Mouse (Mus musculus) intestine, embryonic 15.5 days (tissue): ENCODE results near the gene Clec2i. TPM values are rescaled to one million over a fixed set of nuclear protein-coding genes. Genes with fewer than 3 reads are reported as not detected.

ENCODE experiments used
- ATAC-seq: fragments of 200-750 bp; cut with Nextera tagmentation; 2 replicates; pipeline ENCODE4 v1.8.0; 2017; ENCODE audit warnings: moderate TSS enrichment, moderate library complexity
- H3K27ac ChIP-seq: fragments of 300-500 bp; sonication (generic); 2 replicates; pipeline ENCODE4 v1.5.1; 2015; ENCODE audit warnings: mild to moderate bottlenecking, inconsistent platforms
- H3K27me3 ChIP-seq: fragments of 300-500 bp; sonication (generic); replicated peaks from 2 replicates; pipeline ENCODE4 v1.6.1; 2015; ENCODE audit warnings: inconsistent platforms
- H3K36me3 ChIP-seq: fragments of 300-500 bp; sonication (generic); 2 replicates; pipeline ENCODE4 v1.6.1; 2015; ENCODE audit warnings: inconsistent platforms
- H3K4me1 ChIP-seq: fragments of 300-500 bp; sonication (generic); replicated peaks from 2 replicates; pipeline ENCODE4 v1.6.1; 2015; ENCODE audit warnings: inconsistent platforms
- H3K4me2 ChIP-seq: fragments of 300-500 bp; sonication (generic); replicated peaks from 2 replicates; pipeline ENCODE4 v1.6.1; 2015; ENCODE audit warnings: mild to moderate bottlenecking, inconsistent platforms
- H3K4me3 ChIP-seq: fragments of 300-500 bp; sonication (generic); replicated peaks from 2 replicates; pipeline ENCODE4 v1.5.1; 2015; ENCODE audit warnings: inconsistent platforms
- H3K9ac ChIP-seq: fragments of 300-500 bp; sonication (generic); 2 replicates; pipeline ENCODE4 v1.6.1; 2015; ENCODE audit warnings: inconsistent platforms
- H3K9me3 ChIP-seq: fragments of 300-500 bp; sonication (generic); 2 replicates; pipeline ENCODE4 v1.6.1; 2016; ENCODE audit warnings: inconsistent platforms
- WGBS: fragments of 180-500 bp; shearing (Covaris S2); methylation state at CpG from one replicate; pipeline ENCODE4 v1.1.7; 2015; 5-methylcytosine and 5-hydroxymethylcytosine counted together
- polyA plus RNA-seq: library from polyadenylated mRNA; unstranded; fragments of >200 nt; fragmentation: Nextera tagmentation; extraction: Ambion mirVana; gene quantifications from 2 replicates; pipeline ENCODE4 v1.2.1, GENCODE M21; 2015

Gene Clec2i
- polyA plus RNA-seq, 1 experiment from 2014 or later, result 0.21 TPM

GRCm38 (mm10) chr6:128845319-128845979 lies 41.9 kb upstream of the Clec2i start:
- no peak overlapping the region for H3K4me3 ChIP-seq
- H3K27ac ChIP-seq, result no peak overlapping the region
- no peaks in the 10 kb centered on the region for H3K36me3 ChIP-seq
- WGBS, result 45% methylated on average over 7 of the region's 7 CpGs
- no peak for ATAC-seq
- H3K27me3 ChIP-seq, result no peaks in the 10 kb centered on the region
- peaks cover 12% of the 10 kb centered on the region; the same call in 1 of the 2 replicates for H3K4me1 ChIP-seq
- H3K4me2 ChIP-seq, result no peak overlapping the region; the same call in 1 of the 2 replicates
- H3K9me3 ChIP-seq, result no peaks in the 10 kb centered on the region
- no peak overlapping the region for H3K9ac ChIP-seq

- WGBS, result 63% methylated on average over 9 of the region's 9 CpGs
These were observed 41.3 kb upstream of the Clec2i start for GRCm38 (mm10) chr6:128845998-128846542.

GRCm38 (mm10) chr6:128847401-128847800 lies 40.0 kb upstream of the Clec2i start:
- Histone ChIP-seq H3K27ac (no peak overlapping the region), H3K4me2 (no peak overlapping the region), H3K27me3 (no peaks in the 10 kb centered on the region), H3K9ac (no peak overlapping the region), H3K9me3 (no peaks in the 10 kb centered on the region), H3K4me1 (peaks cover 9% of the 10 kb centered on the region; the same call in 1 of the 2 replicates), H3K4me3 (no peak overlapping the region), H3K36me3 (no peaks in the 10 kb centered on the region)
- ATAC-seq, result no peak
- WGBS, result 94% methylated on average over 4 of the region's 4 CpGs

More at GRCm38 (mm10) chr6:128845998-128846542, 41.3 kb upstream of the Clec2i start:
- no peaks in the 10 kb centered on the region for H3K36me3 ChIP-seq
- H3K27ac ChIP-seq, result no peak overlapping the region
- H3K9me3 ChIP-seq, result no peaks in the 10 kb centered on the region
- ATAC-seq, result no peak
- H3K4me1 ChIP-seq, result peaks cover 14% of the 10 kb centered on the region; the same call in 1 of the 2 replicates
- no peak overlapping the region for H3K9ac ChIP-seq
- no peak overlapping the region for H3K4me2 ChIP-seq
- H3K27me3 ChIP-seq, result no peaks in the 10 kb centered on the region
- no peak overlapping the region for H3K4me3 ChIP-seq

- WGBS, result 54% methylated on average over 2 of the region's 2 CpGs
These were observed 37.5 kb upstream of the Clec2i start for GRCm38 (mm10) chr6:128849902-128850301.

GRCm38 (mm10) chr6:128850671-128851070 lies 36.7 kb upstream of the Clec2i start:
- Histone ChIP-seq H3K27me3 (no peaks in the 10 kb centered on the region), H3K36me3 (no peaks in the 10 kb centered on the region), H3K4me3 (no peak overlapping the region), H3K9me3 (no peaks in the 10 kb centered on the region), H3K4me2 (no peak overlapping the region), H3K27ac (no peak overlapping the region), H3K9ac (no peak overlapping the region), H3K4me1 (0 out of 2 replicates have a peak, but pooled peaks cover 2% of the 10 kb centered on the region)
- whole genome bisulfite sequencing, result 40% methylated on average over 2 of the region's 2 CpGs
- ATAC-seq, result no peak

More at GRCm38 (mm10) chr6:128849902-128850301, 37.5 kb upstream of the Clec2i start:
- Histone ChIP-seq H3K27ac (no peak overlapping the region), H3K4me2 (no peak overlapping the region), H3K9ac (no peak overlapping the region), H3K27me3 (no peaks in the 10 kb centered on the region), H3K4me1 (0 out of 2 replicates have a peak, but pooled peaks cover 4% of the 10 kb centered on the region), H3K4me3 (no peak overlapping the region), H3K9me3 (no peaks in the 10 kb centered on the region), H3K36me3 (no peaks in the 10 kb centered on the region)
- no peak for ATAC-seq

- H3K4me3 ChIP-seq, result no peak overlapping the region
- H3K27ac ChIP-seq, result no peak overlapping the region
- H3K4me1 ChIP-seq, result 0 out of 2 replicates have a peak, but pooled peaks cover 2% of the 10 kb centered on the region
- ATAC-seq, result no peak
- no peak overlapping the region for H3K9ac ChIP-seq
- H3K4me2 ChIP-seq, result no peak overlapping the region
- no peaks in the 10 kb centered on the region for H3K9me3 ChIP-seq
- 80% methylated on average over 2 of the region's 2 CpGs for WGBS
- no peaks in the 10 kb centered on the region for H3K36me3 ChIP-seq
- H3K27me3 ChIP-seq, result no peaks in the 10 kb centered on the region
These were observed 36.2 kb upstream of the Clec2i start for GRCm38 (mm10) chr6:128851151-128851550.

GRCm38 (mm10) chr6:128852766-128853165 lies 34.6 kb upstream of the Clec2i start:
- Histone ChIP-seq H3K27ac (no peak overlapping the region), H3K9me3 (no peaks in the 10 kb centered on the region), H3K9ac (no peak overlapping the region), H3K4me2 (no peak overlapping the region), H3K4me1 (0 out of 2 replicates have a peak, but pooled peaks cover 2% of the 10 kb centered on the region), H3K4me3 (no peak overlapping the region), H3K36me3 (no peaks in the 10 kb centered on the region), H3K27me3 (no peaks in the 10 kb centered on the region)
- ATAC-seq, result no peak
- 77% methylated on average over 3 of the region's 3 CpGs for WGBS

- Histone ChIP-seq H3K4me3 (no peak overlapping the region), H3K27me3 (no peaks in the 10 kb centered on the region), H3K27ac (0 out of 2 replicates have a peak overlapping the region, but pooled peaks have one; percentile 14), H3K36me3 (no peaks in the 10 kb centered on the region), H3K9me3 (no peaks in the 10 kb centered on the region), H3K4me2 (no peak overlapping the region), H3K4me1 (0 out of 2 replicates have a peak, but pooled peaks cover 2% of the 10 kb centered on the region), H3K9ac (no peak overlapping the region)
- WGBS, result 48% methylated on average over 12 of the region's 12 CpGs
- peak; percentile 58 for ATAC-seq
These were observed 33.2 kb upstream of the Clec2i start for GRCm38 (mm10) chr6:128854024-128854820.

GRCm38 (mm10) chr6:128854895-128855294 lies 32.5 kb upstream of the Clec2i start:
- Histone ChIP-seq H3K4me2 (no peak overlapping the region), H3K27me3 (no peaks in the 10 kb centered on the region), H3K36me3 (no peaks in the 10 kb centered on the region), H3K4me3 (no peak overlapping the region), H3K4me1 (0 out of 2 replicates have a peak, but pooled peaks cover 2% of the 10 kb centered on the region), H3K9ac (no peak overlapping the region), H3K9me3 (no peaks in the 10 kb centered on the region), H3K27ac (no peak overlapping the region)
- 81% methylated on average over 3 of the region's 3 CpGs for whole genome bisulfite sequencing
- ATAC-seq, result peak; percentile 50

- ATAC-seq, result peak; percentile 44; the same call in 1 of the 2 replicates
- no peaks in the 10 kb centered on the region for H3K36me3 ChIP-seq
- H3K4me3 ChIP-seq, result no peak overlapping the region
- H3K27ac ChIP-seq, result no peak overlapping the region
- 0 out of 2 replicates have a peak, but pooled peaks cover 2% of the 10 kb centered on the region for H3K4me1 ChIP-seq
- no peak overlapping the region for H3K9ac ChIP-seq
- H3K27me3 ChIP-seq, result no peaks in the 10 kb centered on the region
- H3K4me2 ChIP-seq, result no peak overlapping the region
- no peaks in the 10 kb centered on the region for H3K9me3 ChIP-seq
- 51% methylated on average over 1 of the region's 1 CpGs for WGBS
These were observed 31.9 kb upstream of the Clec2i start for GRCm38 (mm10) chr6:128855477-128855876.

GRCm38 (mm10) chr6:128856250-128856649 lies 31.1 kb upstream of the Clec2i start:
- ATAC-seq, result peak; percentile 74
- no peak overlapping the region for H3K4me3 ChIP-seq
- H3K27ac ChIP-seq, result no peak overlapping the region
- no peaks in the 10 kb centered on the region for H3K9me3 ChIP-seq
- no peaks in the 10 kb centered on the region for H3K36me3 ChIP-seq
- H3K4me2 ChIP-seq, result no peak overlapping the region
- H3K9ac ChIP-seq, result no peak overlapping the region
- no peaks in the 10 kb centered on the region for H3K27me3 ChIP-seq
- WGBS, result 41% methylated on average over 5 of the region's 5 CpGs
- H3K4me1 ChIP-seq, result no peaks in the 10 kb centered on the region

GRCm38 (mm10) chr6:128857976-128858375 lies 29.4 kb upstream of the Clec2i start:
- Histone ChIP-seq H3K4me2 (no peak overlapping the region), H3K27ac (no peak overlapping the region), H3K4me3 (no peak overlapping the region), H3K27me3 (no peaks in the 10 kb centered on the region), H3K4me1 (no peaks in the 10 kb centered on the region), H3K9ac (no peak overlapping the region), H3K9me3 (no peaks in the 10 kb centered on the region), H3K36me3 (no peaks in the 10 kb centered on the region)
- no peak for ATAC-seq
- 87% methylated on average over 2 of the region's 2 CpGs for WGBS
